Mouse (Mus musculus) spleen, postnatal 14 days (tissue): ENCODE measurements at regions not wholly inside any gene's neighbourhood (a gene's known extent, or its start where the extent isn't known, plus 50 kb on each side); places are given as distances from the start of the nearest gene placed in this dataset.

ENCODE experiments used
- DNase-seq, 2 experiments: peaks; one replicate each; pipeline ENCODE4 v3.0.0; 2021 to 2022; ENCODE audit warnings: low spot score in 2 of 2

GRCm38 (mm10) chr10:98562297-98562912 is 351.8 kb upstream of the Atp2b1 start:
- DNase-seq = no peak

- DNase-seq = no peak
These were observed 341.2 kb upstream of the Atp2b1 start for GRCm38 (mm10) chr10:98572782-98573536.

- no peak for DNase-seq
These were observed 337.2 kb upstream of the Atp2b1 start for GRCm38 (mm10) chr10:98577040-98577439.

- DNase-seq = no peak
These were observed 329.4 kb upstream of the Atp2b1 start for GRCm38 (mm10) chr10:98584776-98585175.

- no peak for DNase-seq
These were observed 324.5 kb upstream of the Atp2b1 start for GRCm38 (mm10) chr10:98589726-98590125.

- DNase-seq = no peak
These were observed 322.1 kb upstream of the Atp2b1 start for GRCm38 (mm10) chr10:98592154-98592553.

- no peak for DNase-seq
These were observed 320.3 kb upstream of the Atp2b1 start for GRCm38 (mm10) chr10:98593910-98594309.

- no peak for DNase-seq
These were observed 305.8 kb upstream of the Atp2b1 start for GRCm38 (mm10) chr10:98608221-98608941.

GRCm38 (mm10) chr10:98610708-98611107 is 303.5 kb upstream of the Atp2b1 start:
- no peak for DNase-seq

- DNase-seq = no peak
These were observed 302.4 kb upstream of the Atp2b1 start for GRCm38 (mm10) chr10:98611707-98612360.

GRCm38 (mm10) chr10:98618736-98619525 is 295.3 kb upstream of the Atp2b1 start:
- DNase-seq = no peak

GRCm38 (mm10) chr10:98624103-98624502 is 290.1 kb upstream of the Atp2b1 start:
- DNase-seq = no peak

GRCm38 (mm10) chr10:98624681-98625321 is 289.4 kb upstream of the Atp2b1 start:
- no peak for DNase-seq

GRCm38 (mm10) chr10:98628191-98628590 is 286.0 kb upstream of the Atp2b1 start:
- DNase-seq = no peak

- no peak for DNase-seq
These were observed 285.0 kb upstream of the Atp2b1 start for GRCm38 (mm10) chr10:98629248-98629647.

- no peak for DNase-seq
These were observed 276.2 kb upstream of the Atp2b1 start for GRCm38 (mm10) chr10:98637759-98638611.

GRCm38 (mm10) chr10:98645681-98646122 is 268.5 kb upstream of the Atp2b1 start:
- DNase-seq = no peak

- no peak for DNase-seq
These were observed 267.8 kb upstream of the Atp2b1 start for GRCm38 (mm10) chr10:98646311-98646999.

- no peak for DNase-seq
These were observed 265.4 kb upstream of the Atp2b1 start for GRCm38 (mm10) chr10:98648710-98649245.
